Mouse (Mus musculus): ENCODE data around the gene Capn7.

GRCm38 (mm10) chr14:31420562-31420961 is 84.1 kb downstream of the Capn7 start:
- TF ChIP-seq POLR2A (IDR thresholded peaks at IDR 0.05; ENCODE audit: borderline replicate concordance, insufficient read depth, low read length) (no peak), CTCF (IDR thresholded peaks at IDR 0.05; ENCODE audit: borderline replicate concordance, insufficient read depth, low read depth, low read length) (no peak)
